Mouse (Mus musculus) neural tube, embryonic 14.5 days (tissue): ENCODE results near the gene 4930404N11Rik. TPM values are rescaled to one million over a fixed set of nuclear protein-coding genes. Genes with fewer than 3 reads are reported as not detected.
A peak's percentile ranks its signal among the peaks of the same experiment; 100 is the strongest.

Experiments
- ATAC-seq: fragments of 200-750 bp; cut with Nextera tagmentation; 2 replicates; pipeline ENCODE4 v1.8.0; 2017; ENCODE audit warnings: low read depth, mild to moderate bottlenecking, moderate TSS enrichment, moderate library complexity
- H3K27ac ChIP-seq: fragments of 300-500 bp; sonication (generic); 2 replicates; pipeline ENCODE4 v1.5.1; 2014; ENCODE audit warnings: low read depth, mild to moderate bottlenecking, control low read depth, low read length, moderate library complexity, mixed read lengths
- H3K27me3 ChIP-seq: fragments of 300-500 bp; sonication (generic); 2 replicates; pipeline ENCODE4 v1.6.1; 2014; ENCODE audit warnings: low read length; ENCODE audit not compliant: control insufficient read depth, insufficient read depth
- H3K36me3 ChIP-seq: fragments of 300-500 bp; sonication (generic); 2 replicates; pipeline ENCODE4 v1.6.1; 2014; ENCODE audit warnings: low read length, mixed read lengths; ENCODE audit not compliant: control insufficient read depth, insufficient read depth
- H3K4me1 ChIP-seq: fragments of 300-500 bp; sonication (generic); 2 replicates; pipeline ENCODE4 v1.6.1; 2014; ENCODE audit warnings: low read length; ENCODE audit not compliant: control insufficient read depth, insufficient read depth
- H3K4me2 ChIP-seq: fragments of 300-500 bp; sonication (generic); 2 replicates; pipeline ENCODE4 v1.6.1; 2014; ENCODE audit warnings: mild to moderate bottlenecking, low read depth, low read length, control low read depth
- H3K4me3 ChIP-seq: fragments of 300-500 bp; sonication (generic); 2 replicates; pipeline ENCODE4 v1.5.1; 2014; ENCODE audit warnings: low read depth, low read length, control low read depth, mixed read lengths
- H3K9ac ChIP-seq: fragments of 300-500 bp; sonication (generic); replicated peaks from 2 replicates; pipeline ENCODE4 v1.6.1; 2014; ENCODE audit warnings: low read depth, mild to moderate bottlenecking, control low read depth, low read length, mixed read lengths
- H3K9me3 ChIP-seq: fragments of 300-500 bp; sonication (generic); 2 replicates; pipeline ENCODE4 v1.6.1; 2016; ENCODE audit warnings: low read length; ENCODE audit not compliant: control insufficient read depth
- WGBS: fragments of 180-500 bp; shearing (Covaris S2); extraction: QIAGEN DNeasy Blood & Tissue Kit; methylation state at CpG from one replicate; pipeline ENCODE4 v1.1.7; 2014; 5-methylcytosine and 5-hydroxymethylcytosine counted together
- polyA plus RNA-seq: library from polyadenylated mRNA; unstranded; fragments of >200 nt; fragmentation: Nextera tagmentation; extraction: Ambion mirVana; gene quantifications from 2 replicates; pipeline ENCODE4 v1.2.1, GENCODE M21; 2014

4930404N11Rik gene
- polyA plus RNA-seq, 1 experiment from 2014 or later, result 0.42 TPM

DNA sequence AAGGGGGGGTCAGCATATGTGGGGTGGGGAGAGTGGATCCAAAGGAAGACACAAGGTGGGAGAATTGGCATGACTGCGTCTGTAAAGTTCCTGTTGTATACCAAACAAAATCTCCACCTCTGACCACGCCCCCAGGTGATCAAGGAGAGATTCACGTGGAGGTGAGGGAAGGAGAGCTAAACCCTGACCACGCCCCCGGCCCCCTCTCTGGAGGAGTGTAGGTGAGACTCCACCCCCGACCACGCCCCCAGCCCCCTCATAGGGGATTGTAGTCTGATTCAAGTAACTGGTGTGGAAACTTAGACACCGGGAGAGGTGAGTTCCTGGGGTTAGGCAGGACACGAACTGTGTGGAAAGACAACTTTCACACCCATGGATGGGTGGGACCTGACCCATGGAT is 38.5 kb upstream of the 4930404N11Rik start:
- no peak overlapping the region for H3K27ac ChIP-seq
- 0 out of 2 replicates have a peak, but pooled peaks cover 2% of the 10 kb centered on the region for H3K27me3 ChIP-seq

GRCm38 (mm10) chr10:81403511-81403910 is 37.9 kb upstream of the 4930404N11Rik start:
- no peak overlapping the region for H3K4me3 ChIP-seq
- 0 out of 2 replicates have a peak overlapping the region, but pooled peaks have one; percentile 21 for H3K9ac ChIP-seq
- 0 out of 2 replicates have a peak overlapping the region, but pooled peaks have one; percentile 11 for H3K4me2 ChIP-seq
- H3K27me3 ChIP-seq, result 0 out of 2 replicates have a peak, but pooled peaks cover 2% of the 10 kb centered on the region
- ATAC-seq, result no peak
- peaks cover 41% of the 10 kb centered on the region for H3K4me1 ChIP-seq
- H3K27ac ChIP-seq, result peak overlapping the region; percentile 81; the same call in 1 of the 2 replicates
- no peaks in the 10 kb centered on the region for H3K9me3 ChIP-seq
- 25% methylated on average over 10 of the region's 10 CpGs for WGBS
- peaks cover 34% of the 10 kb centered on the region for H3K36me3 ChIP-seq

More for the DNA sequence above, 38.5 kb upstream of the 4930404N11Rik start:
- ATAC-seq, result no peak
- 15% methylated on average over 9 of the region's 9 CpGs for WGBS
- Histone ChIP-seq H3K36me3 (peaks cover 34% of the 10 kb centered on the region), H3K4me2 (no peak overlapping the region), H3K9ac (no peak overlapping the region), H3K4me3 (no peak overlapping the region), H3K4me1 (peaks cover 46% of the 10 kb centered on the region), H3K9me3 (no peaks in the 10 kb centered on the region)

GRCm38 (mm10) chr10:81402227-81402765 is 36.7 kb upstream of the 4930404N11Rik start:
- peaks cover 39% of the 10 kb centered on the region for H3K36me3 ChIP-seq
- peaks cover 36% of the 10 kb centered on the region for H3K4me1 ChIP-seq
- WGBS, result 9% methylated on average over 7 of the region's 7 CpGs
- H3K27me3 ChIP-seq, result no peaks in the 10 kb centered on the region
- no peaks in the 10 kb centered on the region for H3K9me3 ChIP-seq
- H3K4me3 ChIP-seq, result no peak overlapping the region
- H3K27ac ChIP-seq, result peak overlapping the region; percentile 81
- 0 out of 2 replicates have a peak overlapping the region, but pooled peaks have one; percentile 21 for H3K9ac ChIP-seq
- H3K4me2 ChIP-seq, result peak overlapping the region; percentile 20; the same call in 1 of the 2 replicates
- no peak for ATAC-seq

GRCm38 (mm10) chr10:81401521-81402226 is 36.1 kb upstream of the 4930404N11Rik start:
- H3K9ac ChIP-seq, result 0 out of 2 replicates have a peak overlapping the region, but pooled peaks have one; percentile 21
- H3K4me1 ChIP-seq, result peaks cover 34% of the 10 kb centered on the region
- WGBS, result 5% methylated on average over 18 of the region's 18 CpGs
- H3K9me3 ChIP-seq, result no peaks in the 10 kb centered on the region
- H3K27ac ChIP-seq, result peak overlapping the region; percentile 81
- H3K4me3 ChIP-seq, result no peak overlapping the region
- H3K36me3 ChIP-seq, result peaks cover 37% of the 10 kb centered on the region
- H3K4me2 ChIP-seq, result peak overlapping the region; percentile 20; the same call in 1 of the 2 replicates
- peak; percentile 62 for ATAC-seq
- no peaks in the 10 kb centered on the region for H3K27me3 ChIP-seq

- Histone ChIP-seq H3K4me3 (no peak overlapping the region), H3K9ac (no peak overlapping the region), H3K27ac (peak overlapping the region; percentile 81), H3K27me3 (no peaks in the 10 kb centered on the region), H3K4me1 (peaks cover 36% of the 10 kb centered on the region), H3K36me3 (peaks cover 37% of the 10 kb centered on the region), H3K4me2 (no peak overlapping the region; the same call in 1 of the 2 replicates), H3K9me3 (no peaks in the 10 kb centered on the region)
- WGBS, result 23% methylated on average over 10 of the region's 10 CpGs
- peak; percentile 7; the same call in 1 of the 2 replicates for ATAC-seq
Observed at GRCm38 (mm10) chr10:81401205-81401520, 35.5 kb upstream of the 4930404N11Rik start.

GRCm38 (mm10) chr10:81400371-81401204 is 35.0 kb upstream of the 4930404N11Rik start:
- ATAC-seq, result no peak
- Histone ChIP-seq H3K4me2 (no peak overlapping the region; the same call in 1 of the 2 replicates), H3K4me1 (peaks cover 36% of the 10 kb centered on the region), H3K4me3 (0 out of 2 replicates have a peak overlapping the region, but pooled peaks have one; percentile 7), H3K9ac (no peak overlapping the region), H3K36me3 (peaks cover 32% of the 10 kb centered on the region), H3K27me3 (no peaks in the 10 kb centered on the region), H3K27ac (0 out of 2 replicates have a peak overlapping the region, but pooled peaks have one; percentile 81), H3K9me3 (no peaks in the 10 kb centered on the region)
- 37% methylated on average over 17 of the region's 22 CpGs for WGBS

- no peak overlapping the region for H3K4me2 ChIP-seq
- no peak overlapping the region for H3K27ac ChIP-seq
- no peak for ATAC-seq
- WGBS, result 79% methylated on average over 18 of the region's 18 CpGs
- H3K36me3 ChIP-seq, result peaks cover 30% of the 10 kb centered on the region
- no peaks in the 10 kb centered on the region for H3K27me3 ChIP-seq
- no peak overlapping the region for H3K4me3 ChIP-seq
- no peak overlapping the region for H3K9ac ChIP-seq
- peaks cover 36% of the 10 kb centered on the region for H3K4me1 ChIP-seq
- no peaks in the 10 kb centered on the region for H3K9me3 ChIP-seq
Observed at GRCm38 (mm10) chr10:81399798-81400308, 34.2 kb upstream of the 4930404N11Rik start.

- no peak overlapping the region for H3K4me2 ChIP-seq
- no peaks in the 10 kb centered on the region for H3K27me3 ChIP-seq
- no peak for ATAC-seq
- 50% methylated on average over 5 of the region's 5 CpGs for WGBS
- H3K9ac ChIP-seq, result no peak overlapping the region
- H3K27ac ChIP-seq, result no peak overlapping the region; the same call in 1 of the 2 replicates
- H3K4me1 ChIP-seq, result peaks cover 36% of the 10 kb centered on the region
- no peak overlapping the region for H3K4me3 ChIP-seq
- no peaks in the 10 kb centered on the region for H3K9me3 ChIP-seq
- peaks cover 25% of the 10 kb centered on the region for H3K36me3 ChIP-seq
Observed at GRCm38 (mm10) chr10:81399296-81399695, 33.7 kb upstream of the 4930404N11Rik start.
